Mouse (Mus musculus) kidney, adult 2 months (tissue): ENCODE data around the gene Mmel1. TPM values are rescaled to one million over a fixed set of nuclear protein-coding genes. Genes with fewer than 3 reads are reported as not detected.

Experiments
- DNase-seq: peaks from one replicate; pipeline ENCODE4 v3.0.0; 2021
- H3K27ac ChIP-seq: fragments of 200-500 bp; 2 replicates; pipeline ENCODE4 v1.5.1; 2012; ENCODE audit warnings: low read depth, low read length, control low read depth, inconsistent platforms; ENCODE audit not compliant: insufficient read depth
- H3K27me3 ChIP-seq: fragments of 200-500 bp; replicated peaks from 2 replicates; pipeline ENCODE4 v1.6.1; 2012; ENCODE audit warnings: mild to moderate bottlenecking, moderate library complexity, low read length, inconsistent platforms; ENCODE audit not compliant: control insufficient read depth, insufficient read depth
- H3K36me3 ChIP-seq: fragments of 200-500 bp; 2 replicates; pipeline ENCODE4 v1.6.1; 2012; ENCODE audit warnings: mild to moderate bottlenecking, moderate library complexity, low read length, inconsistent platforms; ENCODE audit not compliant: control insufficient read depth, insufficient read depth
- H3K4me1 ChIP-seq: fragments of 200-500 bp; 2 replicates; pipeline ENCODE4 v1.6.1; 2011; ENCODE audit warnings: low read length; ENCODE audit not compliant: control insufficient read depth, insufficient read depth
- H3K4me3 ChIP-seq: fragments of 200-500 bp; 2 replicates; pipeline ENCODE4 v1.5.1; 2011; ENCODE audit warnings: mild to moderate bottlenecking, low read depth, low read length, control low read depth; ENCODE audit not compliant: insufficient read depth
- CTCF ChIP-seq: fragments of 200-500 bp; conservative IDR thresholded peaks from 2 replicates; pipeline ENCODE4 v1.5.1; 2011; ENCODE audit warnings: low read depth, mild to moderate bottlenecking, control low read depth, low read length, moderate library complexity, mixed read lengths; ENCODE audit not compliant: insufficient read depth, insufficient read length
- POLR2A ChIP-seq: fragments of 200-500 bp; IDR thresholded peaks from one replicate; pipeline ENCODE4 v1.6.1; 2011; ENCODE audit warnings: low read depth, low read length, control low read depth
- WGBS: fragments of 180-500 bp; shearing (Covaris S2); methylation state at CpG from one replicate; pipeline ENCODE4 v1.1.7; 2018; 5-methylcytosine and 5-hydroxymethylcytosine counted together
- polyA plus RNA-seq: library from polyadenylated mRNA; depleted of rRNA; stranded (reverse); fragments of >200 nt; gene quantifications from 2 replicates; pipeline ENCODE4 v1.2.3, GENCODE M21; 2012

The Mmel1 gene
- polyA plus RNA-seq, 1 experiment: 0.03 TPM

DNA sequence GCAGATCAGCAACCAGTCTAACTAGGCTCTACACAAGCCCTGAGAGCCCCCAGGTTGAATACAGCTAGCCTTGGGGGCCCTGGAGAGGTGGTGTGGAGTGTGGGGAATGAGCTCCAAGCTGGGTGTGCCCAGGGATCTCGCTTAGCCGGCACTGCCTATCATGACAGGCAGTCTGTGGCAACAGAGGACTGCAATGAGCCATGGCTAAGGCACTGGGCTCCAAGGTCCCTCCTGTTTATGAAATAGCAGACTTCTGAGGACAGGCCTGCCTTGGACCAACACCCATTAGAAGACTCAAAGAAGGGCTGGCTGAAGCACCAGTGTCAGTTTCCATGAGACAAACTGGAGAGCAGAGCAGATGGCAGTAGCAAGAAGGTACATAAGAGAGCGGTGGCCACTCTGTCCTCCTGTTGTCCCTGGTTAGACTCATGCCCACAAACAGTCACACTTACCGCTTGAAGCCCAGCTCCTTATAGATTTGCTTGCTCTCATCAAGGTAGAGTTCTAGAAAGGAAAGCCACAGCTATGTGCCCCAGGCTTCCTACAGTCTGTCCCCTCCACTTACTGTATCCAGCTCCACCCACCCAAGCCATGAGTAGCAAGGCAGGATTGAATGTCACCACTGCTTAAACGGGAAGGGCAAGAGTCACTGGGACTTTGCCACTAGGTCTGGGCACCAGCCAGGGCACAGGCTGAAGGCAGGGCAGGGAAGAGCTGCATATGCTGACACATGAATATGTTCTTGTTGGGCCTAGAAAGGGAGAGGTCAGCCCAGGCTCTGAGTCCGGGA is 28.5 kb downstream of the Mmel1 start:
- peak; percentile 20 for DNase-seq
- Histone ChIP-seq H3K27ac (no peak overlapping the region), H3K27me3 (no peaks in the 10 kb centered on the region), H3K4me1 (peaks cover 7% of the 10 kb centered on the region), H3K36me3 (no peaks in the 10 kb centered on the region), H3K4me3 (peak overlapping the region; percentile 76)
- 68% methylated on average over 6 of the region's 6 CpGs for WGBS
- no peak for TF ChIP-seq POLR2A

DNA sequence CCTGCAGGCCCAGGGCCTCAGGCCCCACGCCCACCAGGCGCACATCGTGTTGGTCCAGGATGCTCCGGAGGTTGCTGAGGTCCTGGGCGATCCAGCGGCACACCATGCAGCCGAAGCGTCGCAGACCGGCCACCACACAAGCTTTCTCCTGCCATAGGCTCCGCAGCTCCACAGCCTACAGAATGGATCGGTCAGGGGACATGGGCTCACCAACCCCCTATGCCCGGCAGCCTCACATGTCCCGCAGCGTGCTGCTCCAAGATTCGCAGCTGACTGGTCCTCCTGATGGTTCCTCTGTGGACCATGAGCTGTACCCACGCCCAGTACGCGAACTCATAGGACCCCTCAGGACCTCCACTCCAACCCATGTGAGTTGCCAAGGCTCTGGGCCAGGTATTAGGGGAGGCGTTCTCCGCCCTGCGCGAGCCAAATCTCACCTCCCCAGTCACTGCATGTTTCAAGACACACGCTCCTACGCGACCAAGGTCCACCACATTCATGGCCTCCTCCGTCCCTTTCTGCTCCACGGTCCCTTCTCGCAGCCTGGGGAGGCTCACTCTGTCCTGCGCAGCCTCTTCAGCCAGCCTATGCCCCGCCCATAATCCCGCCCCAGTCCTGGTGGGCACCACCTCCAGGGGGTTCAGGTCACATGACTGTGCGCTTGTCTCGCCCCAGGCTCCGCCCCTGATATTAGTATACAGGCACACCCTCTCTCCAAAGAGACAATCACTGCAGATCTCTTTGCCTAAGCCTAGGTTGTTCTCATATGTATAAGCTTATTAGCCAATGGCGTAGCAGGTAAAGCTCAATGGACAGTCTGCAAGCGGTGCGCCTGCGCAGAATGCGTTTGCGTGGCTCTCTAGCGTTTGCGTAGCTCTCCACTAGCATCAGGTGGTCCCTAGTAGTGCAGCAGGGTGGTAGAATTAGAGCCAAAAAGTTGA is 29.4 kb downstream of the Mmel1 start, which contains the start of gene Fam213b:
TSS of gene Fam213b (minus strand) at position 630 of the 941 bp plus-strand sequence.
- DNase-seq: peak; percentile 88
- Histone ChIP-seq H3K27ac (no peak within 1 kb of the TSS), H3K27me3 (no peaks in the 10 kb centered on the region), H3K36me3 (no peaks in the 10 kb centered on the region), H3K4me3 (peak within 1 kb of the TSS; percentile 76), H3K4me1 (peaks cover 7% of the 10 kb centered on the region)
- TF ChIP-seq POLR2A (peak; percentile 79), CTCF (0 out of 2 replicates have a peak, but pooled peaks have one; percentile 0)
- WGBS: 4% methylated on average over 43 of the region's 43 CpGs

DNA sequence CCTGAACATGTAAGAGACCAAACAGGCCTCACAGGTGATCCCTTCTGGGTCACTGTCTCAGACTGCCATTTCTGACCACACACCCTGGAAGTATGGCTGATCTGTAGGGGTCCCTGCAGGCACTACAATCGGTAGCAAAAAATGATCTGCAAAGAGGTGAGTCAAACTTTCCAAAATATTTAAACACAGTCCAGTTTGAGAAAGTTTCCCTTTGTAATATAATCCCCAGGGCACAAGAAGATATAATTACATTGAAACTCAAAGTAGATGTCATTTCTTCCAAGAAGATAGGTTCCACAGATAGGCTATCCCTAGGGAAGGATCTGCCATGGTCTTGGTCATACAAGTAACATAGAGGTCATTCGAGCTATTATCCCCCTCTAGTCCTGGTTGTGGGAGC is 33.0 kb downstream of the Mmel1 start:
- TF ChIP-seq POLR2A: no peak
- WGBS: 84% methylated on average over 2 of the region's 2 CpGs
- no peak overlapping the region for H3K27ac ChIP-seq
- no peak overlapping the region for H3K4me3 ChIP-seq
- no peaks in the 10 kb centered on the region for H3K36me3 ChIP-seq
- no peaks in the 10 kb centered on the region for H3K27me3 ChIP-seq
- H3K4me1 ChIP-seq: peaks cover 7% of the 10 kb centered on the region
- DNase-seq: no peak

DNA sequence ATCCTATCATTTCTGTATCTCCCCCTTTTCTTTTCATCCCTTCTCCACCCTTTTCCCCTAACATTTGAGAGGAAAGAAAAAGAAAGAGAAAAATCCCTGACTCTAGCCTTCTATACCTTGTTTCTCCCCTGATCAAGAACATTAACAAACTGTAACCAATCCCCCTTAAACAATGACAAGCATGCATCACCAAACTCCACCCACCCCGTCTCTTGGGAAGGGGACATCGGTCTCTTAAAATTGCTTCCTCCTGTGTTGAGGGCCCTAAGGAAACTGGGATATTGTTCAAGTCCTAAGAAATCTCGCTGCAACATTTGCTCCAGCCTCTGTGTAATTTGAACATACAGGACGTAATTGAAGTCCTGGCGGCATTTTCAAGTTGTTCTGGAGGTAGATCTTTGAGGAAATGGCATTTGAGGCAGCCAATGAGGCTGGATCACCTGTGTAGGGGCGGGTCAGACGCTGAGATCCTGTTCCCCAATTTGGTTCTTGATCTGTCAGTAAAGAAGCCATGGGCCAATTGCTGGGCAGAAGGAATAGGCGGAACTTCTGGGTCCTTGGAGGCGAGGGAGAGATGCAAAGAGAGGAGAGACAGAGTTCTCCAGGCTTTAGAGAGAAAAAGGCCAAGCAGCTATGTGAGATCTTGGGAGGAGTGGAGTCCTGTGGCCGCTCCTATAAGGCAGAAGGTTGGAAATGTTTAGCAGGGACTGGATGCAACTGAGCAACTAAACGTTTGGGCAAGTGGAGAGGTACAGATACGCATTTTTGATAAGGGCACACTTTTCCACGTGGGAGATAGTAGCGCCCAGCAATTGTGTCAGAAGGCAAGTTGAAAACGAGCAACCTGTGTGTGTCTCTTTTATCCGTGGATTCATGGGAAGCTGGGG is 35.0 kb downstream of the Mmel1 start:
- Histone ChIP-seq H3K36me3 (no peaks in the 10 kb centered on the region), H3K27ac (no peak overlapping the region), H3K4me1 (no peaks in the 10 kb centered on the region), H3K4me3 (no peak overlapping the region; the same call in 1 of the 2 replicates), H3K27me3 (no peaks in the 10 kb centered on the region)
- 2% methylated on average over 16 of the region's 16 CpGs for WGBS
- TF ChIP-seq CTCF (no peak), POLR2A (no peak)
- peak; percentile 94 for DNase-seq

DNA sequence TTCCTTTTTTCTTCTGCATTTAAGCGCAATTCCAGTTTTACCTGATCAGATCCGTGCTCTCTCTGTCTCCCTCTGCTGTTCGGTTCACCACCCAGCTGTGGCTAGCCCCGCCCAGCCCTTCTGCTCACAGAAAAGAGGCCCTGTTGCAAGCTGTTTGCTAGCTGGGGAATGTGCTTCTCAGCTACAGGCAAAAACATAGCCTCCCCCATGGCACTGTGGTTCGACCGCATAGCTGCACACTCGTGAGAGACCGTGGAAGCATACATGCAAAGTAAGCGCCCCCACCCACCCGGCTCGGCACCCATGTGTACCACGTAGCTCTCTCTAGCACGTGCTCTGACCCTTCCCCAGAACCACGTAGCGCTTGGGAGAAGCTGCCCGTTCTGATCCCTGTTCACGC is 38.4 kb downstream of the Mmel1 start:
- 38% methylated on average over 17 of the region's 17 CpGs for WGBS
- DNase-seq: peak; percentile 73
- Histone ChIP-seq H3K36me3 (no peaks in the 10 kb centered on the region), H3K4me3 (no peak overlapping the region), H3K27me3 (no peaks in the 10 kb centered on the region), H3K4me1 (no peaks in the 10 kb centered on the region), H3K27ac (no peak overlapping the region)
- TF ChIP-seq CTCF (peak; percentile 85), POLR2A (no peak)

DNA sequence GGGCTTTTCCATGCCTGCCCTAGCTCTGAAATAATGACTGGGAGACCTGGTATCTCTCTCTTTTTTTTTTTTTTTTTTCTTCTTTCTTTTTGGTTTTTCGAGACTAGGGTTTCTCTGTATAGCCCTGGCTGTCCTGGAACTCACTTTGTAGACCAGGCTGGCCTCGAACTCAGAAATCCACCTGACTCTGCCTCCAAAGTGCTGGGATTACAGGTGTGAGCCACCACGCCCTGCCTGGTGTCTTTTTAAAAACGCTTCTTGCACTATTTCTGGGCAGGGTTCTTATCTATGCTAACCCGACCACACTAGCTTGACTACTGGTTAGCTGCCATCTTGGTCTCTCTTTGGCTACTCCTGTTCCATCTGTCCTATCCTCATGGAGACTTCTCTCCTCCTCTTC is 39.1 kb downstream of the Mmel1 start:
- no peaks in the 10 kb centered on the region for H3K27me3 ChIP-seq
- WGBS: 91% methylated on average over 5 of the region's 5 CpGs
- no peaks in the 10 kb centered on the region for H3K4me1 ChIP-seq
- TF ChIP-seq POLR2A (no peak), CTCF (no peak)
- no peaks in the 10 kb centered on the region for H3K36me3 ChIP-seq
- no peak overlapping the region for H3K27ac ChIP-seq
- no peak for DNase-seq
- no peak overlapping the region for H3K4me3 ChIP-seq
